Mouse (Mus musculus): ENCODE measurements around the gene Prss57. TPM values are rescaled to one million over a fixed set of nuclear protein-coding genes. Genes with fewer than 3 reads are reported as not detected.
A peak's percentile ranks its signal among the peaks of the same experiment; 100 is the strongest.

Gene Prss57
- polyA plus RNA-seq, 1 experiment from 2014 or later, result not detected

DNA sequence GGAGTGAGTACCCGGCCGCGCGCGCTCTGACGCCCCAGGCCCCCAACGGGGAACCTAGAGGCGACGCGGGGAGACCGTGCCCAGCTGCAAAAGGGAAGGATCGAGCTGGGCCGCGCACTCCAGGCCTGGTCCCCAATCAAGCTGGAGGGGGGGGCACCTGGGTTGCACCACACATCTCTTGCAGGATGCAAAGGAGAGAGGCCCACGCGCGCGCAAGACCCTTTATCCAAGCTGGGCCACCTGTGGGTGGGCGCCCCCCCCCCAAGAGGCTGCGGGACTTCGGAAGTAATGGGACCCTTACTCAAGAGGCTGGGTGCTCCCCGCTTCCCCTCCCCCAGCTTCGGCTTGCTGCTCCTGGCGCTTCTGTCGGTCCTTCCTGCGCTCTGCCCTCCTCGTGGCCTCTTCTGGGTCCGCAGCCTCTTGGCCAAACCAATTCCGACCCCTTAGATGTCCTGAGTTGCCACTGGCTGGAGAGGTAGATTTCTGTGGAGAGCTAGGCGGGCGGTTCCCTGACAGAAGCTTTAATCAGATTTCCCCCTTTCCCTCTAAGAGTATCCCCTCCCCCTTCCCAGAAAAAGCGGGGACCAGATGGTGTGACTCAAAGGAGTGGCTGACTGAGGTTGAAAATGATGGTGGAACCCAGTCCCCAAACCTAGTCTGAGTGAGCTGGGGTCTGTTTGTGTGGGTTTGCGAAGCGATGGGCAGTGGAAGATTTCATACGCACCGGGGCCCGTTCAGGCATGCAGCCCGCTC lies 3.2 kb upstream of the Prss57 start:
- no peaks in the 10 kb centered on the region for H3K9me3 ChIP-seq (ENCODE audit: control insufficient read depth, low read length)
- no peaks in the 10 kb centered on the region for H3K27me3 ChIP-seq (ENCODE audit: control insufficient read depth, insufficient read depth, low read length)
- H3K4me1 ChIP-seq (ENCODE audit: control insufficient read depth, insufficient read depth, low read length), result peaks cover 7% of the 10 kb centered on the region
- H3K4me2 ChIP-seq (ENCODE audit: low read depth), result peak overlapping the region; percentile 92
- peak overlapping the region; percentile 95 for H3K4me3 ChIP-seq (ENCODE audit: low read depth, low read length)
- ATAC-seq (ENCODE audit: insufficient read depth, low FRiP score, low TSS enrichment) (peak; percentile 43), DNase-seq (ENCODE audit: low spot score) (peak; percentile 63)
- H3K9ac ChIP-seq (ENCODE audit: low read length), result peak overlapping the region; percentile 98
- H3K36me3 ChIP-seq (ENCODE audit: control insufficient read depth, insufficient read depth, low read length), result no peaks in the 10 kb centered on the region; the same call in 1 of the 2 replicates
- H3K27ac ChIP-seq (ENCODE audit: low read depth, low read length), result peak overlapping the region; percentile 80
- 3% methylated on average over 26 of the region's 38 CpGs for WGBS

- DNase-seq (ENCODE audit: low spot score) (peak; percentile 87), ATAC-seq (ENCODE audit: insufficient read depth, low FRiP score, low TSS enrichment) (peak; percentile 68)
- H3K9ac ChIP-seq (ENCODE audit: low read length), result peak within 1 kb of the TSS; percentile 98
- H3K27ac ChIP-seq (ENCODE audit: low read depth, low read length), result peak within 1 kb of the TSS; percentile 80
- H3K4me1 ChIP-seq (ENCODE audit: control insufficient read depth, insufficient read depth, low read length), result peaks cover 7% of the 10 kb centered on the region
- no peaks in the 10 kb centered on the region for H3K9me3 ChIP-seq (ENCODE audit: control insufficient read depth, low read length)
- H3K36me3 ChIP-seq (ENCODE audit: control insufficient read depth, insufficient read depth, low read length), result no peaks in the 10 kb centered on the region; the same call in 1 of the 2 replicates
- H3K27me3 ChIP-seq (ENCODE audit: control insufficient read depth, insufficient read depth, low read length), result no peaks in the 10 kb centered on the region
- peak within 1 kb of the TSS; percentile 95 for H3K4me3 ChIP-seq (ENCODE audit: low read depth, low read length)
- WGBS, result 7% methylated on average over 40 of the region's 51 CpGs
- H3K4me2 ChIP-seq (ENCODE audit: low read depth), result peak within 1 kb of the TSS; percentile 92
Observed at GRCm38 (mm10) chr10:79793051-79793737, 2.4 kb upstream of the Prss57 start, which contains the start of gene Palm. Gene Palm, plus strand, starts transcription at chr10:79793572.

DNA sequence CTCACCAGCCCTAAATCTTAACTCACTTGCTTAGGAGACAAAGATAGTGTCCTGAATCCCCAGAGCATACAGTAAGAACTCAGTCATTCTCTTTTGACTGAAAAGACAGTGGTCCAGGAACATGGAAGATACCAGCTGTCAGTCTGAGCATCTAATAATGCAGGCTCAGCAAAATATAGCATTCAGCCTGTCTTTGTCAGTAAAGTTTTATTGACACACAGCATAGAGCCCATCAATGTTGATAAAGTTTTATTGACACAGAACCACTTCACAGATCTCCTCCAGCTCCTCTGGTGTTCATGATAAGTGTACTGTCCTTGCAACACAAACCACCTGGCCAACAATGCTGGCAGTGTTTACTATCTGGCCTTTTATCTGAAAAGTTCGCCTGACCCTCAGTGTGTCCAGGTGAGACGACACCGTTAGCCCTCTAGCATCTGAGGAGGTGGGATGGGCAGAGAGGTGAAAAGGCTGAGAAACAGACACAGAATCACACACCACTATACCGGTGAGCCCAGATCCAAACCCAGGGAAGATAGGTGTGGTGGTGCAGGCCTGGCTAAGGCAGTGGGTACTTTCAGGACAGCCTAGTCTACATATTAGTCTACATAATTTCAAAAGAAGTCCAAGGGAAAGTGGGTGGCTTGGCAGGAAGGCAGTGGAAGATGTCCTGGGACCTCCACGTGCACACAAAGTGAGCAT lies 1.7 kb upstream of the Prss57 start:
- WGBS, result 84% methylated on average over 5 of the region's 5 CpGs

DNA sequence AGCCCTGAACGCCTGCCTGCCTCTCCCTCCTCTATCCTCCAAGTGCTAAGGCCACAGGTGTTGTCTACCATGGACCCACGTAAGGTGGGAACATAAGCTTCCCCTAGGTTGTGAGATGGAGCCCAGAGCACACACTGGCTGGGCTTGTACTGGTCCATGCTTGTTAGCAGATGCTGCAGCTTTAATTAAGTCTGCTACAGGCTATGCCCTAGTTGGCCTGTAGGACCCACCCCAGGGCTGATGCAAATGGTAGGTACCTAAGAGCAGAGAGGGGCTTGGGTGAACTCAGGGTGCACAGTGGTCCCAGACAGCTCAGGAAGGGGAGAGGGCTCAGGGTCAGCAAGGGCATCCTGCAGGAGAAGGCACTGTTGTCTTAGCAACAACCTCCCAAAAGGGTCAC lies 1.2 kb downstream of the Prss57 start:
- no peak overlapping the region for H3K4me3 ChIP-seq (ENCODE audit: low read depth, low read length)

More for the DNA sequence above, 1.7 kb upstream of the Prss57 start:
- Histone ChIP-seq H3K27me3 (ENCODE audit: control insufficient read depth, insufficient read depth, low read length) (no peaks in the 10 kb centered on the region), H3K9ac (ENCODE audit: low read length) (peak overlapping the region; percentile 98; the same call in 1 of the 2 replicates), H3K36me3 (ENCODE audit: control insufficient read depth, insufficient read depth, low read length) (no peaks in the 10 kb centered on the region; the same call in 1 of the 2 replicates), H3K4me3 (ENCODE audit: low read depth, low read length) (no peak overlapping the region; the same call in 1 of the 2 replicates), H3K4me2 (ENCODE audit: low read depth) (no peak overlapping the region), H3K4me1 (ENCODE audit: control insufficient read depth, insufficient read depth, low read length) (peaks cover 7% of the 10 kb centered on the region), H3K27ac (ENCODE audit: low read depth, low read length) (no peak overlapping the region), H3K9me3 (ENCODE audit: control insufficient read depth, low read length) (no peaks in the 10 kb centered on the region)
- no peak for ATAC-seq (ENCODE audit: insufficient read depth, low FRiP score, low TSS enrichment)
- no peak for DNase-seq (ENCODE audit: low spot score)

GRCm38 (mm10) chr10:79788386-79789158 lies 2.2 kb downstream of the Prss57 start:
- 32% methylated on average over 7 of the region's 7 CpGs for WGBS
- Histone ChIP-seq H3K4me1 (ENCODE audit: control insufficient read depth, insufficient read depth, low read length) (0 out of 2 replicates have a peak, but pooled peaks cover 4% of the 10 kb centered on the region), H3K9ac (ENCODE audit: low read length) (no peak overlapping the region), H3K27ac (ENCODE audit: low read depth, low read length) (no peak overlapping the region), H3K36me3 (ENCODE audit: control insufficient read depth, insufficient read depth, low read length) (no peaks in the 10 kb centered on the region), H3K4me3 (ENCODE audit: low read depth, low read length) (no peak overlapping the region), H3K9me3 (ENCODE audit: control insufficient read depth, low read length) (no peaks in the 10 kb centered on the region), H3K4me2 (ENCODE audit: low read depth) (no peak overlapping the region), H3K27me3 (ENCODE audit: control insufficient read depth, insufficient read depth, low read length) (peaks cover 3% of the 10 kb centered on the region; the same call in 1 of the 2 replicates)
- DNase-seq (ENCODE audit: low spot score), result peak; percentile 75
- no peak for ATAC-seq (ENCODE audit: insufficient read depth, low FRiP score, low TSS enrichment)

More for the DNA sequence above, 1.2 kb downstream of the Prss57 start:
- DNase-seq (ENCODE audit: low spot score), result no peak
- no peak for ATAC-seq (ENCODE audit: insufficient read depth, low FRiP score, low TSS enrichment)
- no peaks in the 10 kb centered on the region for H3K9me3 ChIP-seq (ENCODE audit: control insufficient read depth, low read length)
- no peak overlapping the region for H3K27ac ChIP-seq (ENCODE audit: low read depth, low read length)
- H3K36me3 ChIP-seq (ENCODE audit: control insufficient read depth, insufficient read depth, low read length), result no peaks in the 10 kb centered on the region
- peaks cover under 1% of the 10 kb centered on the region; the same call in 1 of the 2 replicates for H3K4me1 ChIP-seq (ENCODE audit: control insufficient read depth, insufficient read depth, low read length)
- WGBS, result 54% methylated on average over 2 of the region's 2 CpGs
- H3K27me3 ChIP-seq (ENCODE audit: control insufficient read depth, insufficient read depth, low read length), result no peaks in the 10 kb centered on the region
- no peak overlapping the region for H3K9ac ChIP-seq (ENCODE audit: low read length)
- no peak overlapping the region for H3K4me2 ChIP-seq (ENCODE audit: low read depth)

DNA sequence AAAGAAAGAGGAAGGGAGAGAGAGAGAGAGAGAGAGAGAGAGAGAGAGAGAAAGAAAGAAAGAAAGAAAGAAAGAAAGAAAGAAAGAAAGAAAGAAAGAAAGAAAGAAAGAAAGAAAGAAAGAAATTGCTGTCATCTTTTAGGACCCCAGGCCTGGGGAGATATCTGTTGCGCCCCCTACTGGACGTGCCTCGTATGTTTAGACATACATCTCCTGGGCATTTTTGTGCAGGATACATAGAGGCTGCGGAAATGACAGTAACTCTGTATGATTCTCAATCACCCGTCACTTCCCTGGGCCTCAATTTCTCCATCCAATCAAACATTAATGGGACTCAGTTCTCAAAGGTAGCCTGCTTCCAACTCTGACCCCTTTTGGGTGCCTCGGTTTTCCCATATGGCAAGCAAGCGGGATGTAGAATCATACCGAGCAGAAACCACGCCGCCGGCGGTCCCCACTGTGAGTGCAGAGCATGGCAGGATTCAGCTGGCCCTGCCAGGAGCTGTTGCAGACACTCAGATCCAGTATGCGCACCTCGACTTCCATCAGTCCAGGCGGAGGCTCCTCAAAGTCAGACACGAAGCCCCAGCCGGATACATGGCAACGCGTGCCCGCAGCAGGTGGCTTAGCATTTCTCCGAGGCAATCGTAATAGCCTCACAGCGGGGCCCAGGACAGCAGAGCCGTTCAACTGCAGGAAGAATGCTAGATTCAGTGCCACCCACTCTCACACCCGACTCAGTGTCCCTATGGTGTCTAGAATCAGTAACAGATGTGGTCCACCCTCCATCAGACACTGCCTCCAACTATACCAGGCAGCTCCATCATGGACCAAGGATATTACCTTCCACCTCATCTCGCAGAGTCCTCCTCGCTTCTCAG lies 6.6 kb downstream of the Prss57 start:
- Histone ChIP-seq H3K9ac (ENCODE audit: low read length) (no peak overlapping the region), H3K4me3 (ENCODE audit: low read depth, low read length) (no peak overlapping the region), H3K4me2 (ENCODE audit: low read depth) (no peak overlapping the region), H3K27ac (ENCODE audit: low read depth, low read length) (no peak overlapping the region), H3K27me3 (ENCODE audit: control insufficient read depth, insufficient read depth, low read length) (peaks cover 15% of the 10 kb centered on the region), H3K9me3 (ENCODE audit: control insufficient read depth, low read length) (no peaks in the 10 kb centered on the region), H3K36me3 (ENCODE audit: control insufficient read depth, insufficient read depth, low read length) (no peaks in the 10 kb centered on the region), H3K4me1 (ENCODE audit: control insufficient read depth, insufficient read depth, low read length) (0 out of 2 replicates have a peak, but pooled peaks cover 4% of the 10 kb centered on the region)
- peak; percentile 64 for DNase-seq (ENCODE audit: low spot score)
- ATAC-seq (ENCODE audit: insufficient read depth, low FRiP score, low TSS enrichment), result no peak
- WGBS, result 38% methylated on average over 27 of the region's 27 CpGs

GRCm38 (mm10) chr10:79783050-79783449 lies 7.7 kb downstream of the Prss57 start:
- Histone ChIP-seq H3K9me3 (ENCODE audit: control insufficient read depth, low read length) (no peaks in the 10 kb centered on the region), H3K4me1 (ENCODE audit: control insufficient read depth, insufficient read depth, low read length) (peaks cover 5% of the 10 kb centered on the region; the same call in 1 of the 2 replicates), H3K4me3 (ENCODE audit: low read depth, low read length) (no peak overlapping the region), H3K4me2 (ENCODE audit: low read depth) (no peak overlapping the region), H3K27me3 (ENCODE audit: control insufficient read depth, insufficient read depth, low read length) (peaks cover 25% of the 10 kb centered on the region), H3K36me3 (ENCODE audit: control insufficient read depth, insufficient read depth, low read length) (no peaks in the 10 kb centered on the region), H3K9ac (ENCODE audit: low read length) (no peak overlapping the region), H3K27ac (ENCODE audit: low read depth, low read length) (no peak overlapping the region)
- WGBS, result 66% methylated on average over 7 of the region's 7 CpGs
- DNase-seq (ENCODE audit: low spot score) (no peak), ATAC-seq (ENCODE audit: insufficient read depth, low FRiP score, low TSS enrichment) (no peak)

Measured in neural tube, embryonic 11.5 days (tissue).